ENCODE assay signal across 12 mouse cellular contexts in the genomic region with DNA sequence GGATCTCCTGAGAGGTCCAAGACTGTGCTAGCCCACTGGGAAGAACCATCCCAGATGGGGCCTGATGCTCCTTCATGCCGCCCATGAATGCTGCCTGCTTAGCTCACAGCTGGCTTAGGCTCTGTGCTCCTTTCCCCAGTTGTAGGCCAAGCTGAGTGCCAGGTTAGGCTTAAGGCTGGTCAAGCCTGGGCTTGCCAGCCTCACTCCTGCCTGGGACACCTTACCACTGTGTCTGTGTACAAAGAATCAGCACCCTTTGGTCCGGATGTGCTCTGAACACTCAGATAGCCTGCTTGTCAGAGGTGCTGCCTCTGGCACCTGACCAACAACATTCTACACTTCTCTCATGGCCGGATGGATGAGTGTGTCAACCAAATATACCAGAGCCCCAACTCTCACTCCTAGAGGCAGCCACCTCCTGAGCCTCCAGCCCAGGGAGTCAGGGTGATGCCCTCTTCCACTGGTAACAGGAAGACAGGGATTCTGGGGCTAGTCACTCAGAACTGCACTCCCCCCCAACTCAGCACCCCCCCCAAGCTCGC. TPM values are rescaled to one million over a fixed set of nuclear protein-coding genes. Genes with fewer than 3 reads are reported as not detected.
DNase-seq lines count a peak whose midpoint lies in the region; ATAC-seq and TF ChIP-seq lines count a peak whose summit lies in the region.
"Had no signal": no experiment of that assay in that cellular context is flagged by ENCODE, and none has a peak within 500 bp of the region (broad histone marks: within the 10 kb centered on the region; RNA-seq: fewer than 3 reads in every experiment).

No protein-coding gene starts in this region.

- no peak overlapping the region for H3K4me3 ChIP-seq in heart, embryonic 15.5 days
- no peak overlapping the region for H3K4me3 ChIP-seq in heart, embryonic 12.5 days
- no peak overlapping the region for H3K4me3 ChIP-seq in lung, embryonic 14.5 days (ENCODE audit: low read depth, low read length)
- no peak overlapping the region for H3K4me3 ChIP-seq in embryonic facial prominence, embryonic 10.5 days
- H3K4me3 ChIP-seq in myocyte: no peak overlapping the region

- WGBS in heart, embryonic 15.5 days: 53% methylated on average over 4 of the region's 4 CpGs
- 62% methylated on average over 4 of the region's 4 CpGs for WGBS in heart, embryonic 12.5 days
- WGBS in lung, embryonic 14.5 days: 40% methylated on average over 4 of the region's 4 CpGs
- WGBS in embryonic facial prominence, embryonic 10.5 days: 74% methylated on average over 4 of the region's 4 CpGs

- no peaks in the 10 kb centered on the region for H3K36me3 ChIP-seq in heart, embryonic 15.5 days
- H3K36me3 ChIP-seq in heart, embryonic 12.5 days: no peaks in the 10 kb centered on the region
- H3K36me3 ChIP-seq in lung, embryonic 14.5 days (ENCODE audit: insufficient read depth): no peaks in the 10 kb centered on the region
- H3K36me3 ChIP-seq in embryonic facial prominence, embryonic 10.5 days (replicated peaks): no peaks in the 10 kb centered on the region
- H3K36me3 ChIP-seq in myocyte (ENCODE audit: control insufficient read depth, insufficient read depth): no peaks in the 10 kb centered on the region

- H3K27ac ChIP-seq in heart, embryonic 15.5 days: peak overlapping the region; percentile 5; the same call in 1 of the 2 replicates
- no peak overlapping the region for H3K27ac ChIP-seq in heart, embryonic 12.5 days (ENCODE audit: poor library complexity, severe bottlenecking)
- peak overlapping the region; percentile 65; the same call in 1 of the 2 replicates for H3K27ac ChIP-seq in lung, embryonic 14.5 days (ENCODE audit: low read depth)
- H3K27ac ChIP-seq in embryonic facial prominence, embryonic 10.5 days (replicated peaks): peak overlapping the region; percentile 7; the same call in 1 of the 2 replicates

- H3K27me3 ChIP-seq in heart, embryonic 15.5 days: peaks cover 4% of the 10 kb centered on the region; the same call in 1 of the 2 replicates
- peaks cover 4% of the 10 kb centered on the region; the same call in 1 of the 2 replicates for H3K27me3 ChIP-seq in heart, embryonic 12.5 days (replicated peaks)
- H3K27me3 ChIP-seq in lung, embryonic 14.5 days (ENCODE audit: insufficient read depth, low read length): no peaks in the 10 kb centered on the region
- H3K27me3 ChIP-seq in embryonic facial prominence, embryonic 10.5 days (replicated peaks; ENCODE audit: low read depth, poor library complexity, severe bottlenecking): no peaks in the 10 kb centered on the region
- no peaks in the 10 kb centered on the region for H3K27me3 ChIP-seq in myocyte (ENCODE audit: control insufficient read depth, insufficient read depth, insufficient read length)

- 0 out of 2 replicates have a peak, but pooled peaks have one; percentile 2 for ATAC-seq in heart, embryonic 15.5 days (replicated peaks; ENCODE audit: insufficient number of reproducible peaks, insufficient read depth, low FRiP score, low read depth)
- no peak for ATAC-seq in heart, embryonic 12.5 days (ENCODE audit: insufficient number of reproducible peaks, low FRiP score)
- ATAC-seq in lung, embryonic 14.5 days (ENCODE audit: insufficient read depth): 0 out of 2 replicates have a peak, but pooled peaks have one; percentile 1
- no peak for ATAC-seq in CD4-positive, CD25-positive, alpha-beta regulatory T cell, adult 4 months
- ATAC-seq in erythroid progenitor cell, adult 5-6 weeks (replicated peaks; ENCODE audit: low FRiP score, poor library complexity, severe bottlenecking): no peak
- ATAC-seq: hindbrain, embryonic 16.5 days had no signal

- TF ChIP-seq CTCF in lung, embryonic 14.5 days (IDR thresholded peaks at IDR 0.05; ENCODE audit: low read depth): no peak

- H3K79me2 ChIP-seq in myocyte (ENCODE audit: control insufficient read depth, insufficient read depth): peaks cover 65% of the 10 kb centered on the region

- no peak overlapping the region for H3K9ac ChIP-seq in heart, embryonic 15.5 days
- no peak overlapping the region for H3K9ac ChIP-seq in heart, embryonic 12.5 days
- no peak overlapping the region for H3K9ac ChIP-seq in lung, embryonic 14.5 days

- no peak for TF ChIP-seq POLR2A in myocyte (IDR thresholded peaks at IDR 0.05; ENCODE audit: insufficient read length, low read depth)

- DNase-seq in lung, embryonic 14.5 days: peak; percentile 57
- DNase-seq in lung, adult 18-20 months: no peak
- no peak for DNase-seq in embryonic facial prominence, embryonic 10.5 days (ENCODE audit: low spot score)
- DNase-seq: cerebellum, adult 9-11 months; thymus, postnatal 14 days had no signal

- no peak overlapping the region for H3ac ChIP-seq in myocyte (ENCODE audit: control insufficient read depth, insufficient read length)

- peaks cover 46% of the 10 kb centered on the region for H3K4me1 ChIP-seq in heart, embryonic 15.5 days (replicated peaks)
- peaks cover 38% of the 10 kb centered on the region for H3K4me1 ChIP-seq in heart, embryonic 12.5 days (replicated peaks)
- H3K4me1 ChIP-seq in lung, embryonic 14.5 days (ENCODE audit: insufficient read depth): peaks cover 59% of the 10 kb centered on the region
- H3K4me1 ChIP-seq in embryonic facial prominence, embryonic 10.5 days: peaks cover 61% of the 10 kb centered on the region

- no peak overlapping the region for H3K4me2 ChIP-seq in heart, embryonic 15.5 days
- H3K4me2 ChIP-seq in heart, embryonic 12.5 days: no peak overlapping the region
- 0 out of 2 replicates have a peak overlapping the region, but pooled peaks have one; percentile 27 for H3K4me2 ChIP-seq in lung, embryonic 14.5 days
- peak overlapping the region; percentile 51 for H3K4me2 ChIP-seq in myocyte (ENCODE audit: low read depth)

- H3K9me3 ChIP-seq in heart, embryonic 15.5 days (replicated peaks): no peaks in the 10 kb centered on the region
- no peaks in the 10 kb centered on the region for H3K9me3 ChIP-seq in heart, embryonic 12.5 days (replicated peaks)
- H3K9me3 ChIP-seq in lung, embryonic 14.5 days (ENCODE audit: low read depth, low read length): no peaks in the 10 kb centered on the region
- H3K9me3 ChIP-seq in embryonic facial prominence, embryonic 10.5 days: no peaks in the 10 kb centered on the region

TF ChIP-seq in myocyte, 11 proteins besides CTCF, POLR2A, EP300 and RAD21:
- TF ChIP-seq MYOG (IDR thresholded peaks at IDR 0.05; ENCODE audit: control insufficient read depth in 1 of 3, insufficient read depth in 1 of 3, insufficient read length in 2 of 3, low read depth in 2 of 3) (no peak), CEBPB (IDR thresholded peaks at IDR 0.05; ENCODE audit: insufficient read depth, poor library complexity, severe bottlenecking) (no peak), REST (IDR thresholded peaks at IDR 0.05; ENCODE audit: insufficient read depth, insufficient read length) (no peak), MYOD1 (IDR thresholded peaks at IDR 0.05; ENCODE audit: control insufficient read depth in 1 of 3, insufficient read length in 2 of 3, low read depth in 2 of 3) (no peak), USF1 (IDR thresholded peaks at IDR 0.05; ENCODE audit: low read depth) (no peak), E2F4 (IDR thresholded peaks at IDR 0.05; ENCODE audit: insufficient read depth) (no peak), TCF12 (IDR thresholded peaks at IDR 0.05; ENCODE audit: insufficient read depth, poor library complexity, severe bottlenecking) (no peak), SRF (IDR thresholded peaks at IDR 0.05; ENCODE audit: control insufficient read depth, insufficient read length, low read depth) (no peak), POLR2AphosphoS2 (IDR thresholded peaks at IDR 0.05; ENCODE audit: insufficient read length, low read depth) (no peak), TCF3 (IDR thresholded peaks at IDR 0.05; ENCODE audit: insufficient read length, low read depth) (no peak), MAX (IDR thresholded peaks at IDR 0.05; ENCODE audit: low read depth) (no peak)

RNA-seq across cellular contexts. Expression of a gene that starts 15.0 kb away (rescaled TPM):
- polyA plus RNA-seq in heart, embryonic 15.5 days (2015; fragmentation: Nextera tagmentation; extraction: Ambion mirVana): 0.88 and 1.5 TPM in 2 replicates
- 1.3 and 1.5 TPM in 2 replicates for polyA plus RNA-seq in heart, embryonic 12.5 days (2016; fragmentation: Nextera tagmentation; extraction: Ambion mirVana)
- 2.5 and 3.4 TPM in 2 replicates for polyA plus RNA-seq in lung, embryonic 14.5 days (2014; fragmentation: Nextera tagmentation; extraction: Ambion mirVana)
- 2.2 and 2.4 TPM in 2 replicates for polyA plus RNA-seq in embryonic facial prominence, embryonic 10.5 days (2016; fragmentation: Nextera tagmentation; extraction: Ambion mirVana)
- polyA plus RNA-seq in myocyte (2012; fragmentation: generic; extraction: Trizol): 9.6 TPM
- polyA plus RNA-seq in CD4-positive, CD25-positive, alpha-beta regulatory T cell, adult 4 months (2017; shearing (Covaris generic)): not detected
- total RNA-seq in erythroid progenitor cell, adult 5-6 weeks (2015; ENCODE audit: low replicate concordance): not detected in 2 replicates
- total RNA-seq in erythroid progenitor cell, adult 5-6 weeks (2017; ENCODE audit: low replicate concordance): not detected in 2 replicates
- total RNA-seq: monocyte, adult 5-6 weeks had no signal

RNA-seq across cellular contexts. Expression of a gene that starts 49.1 kb away (rescaled TPM):
- 4.8 and 7.8 TPM in 2 replicates for polyA plus RNA-seq in heart, embryonic 15.5 days (2015; fragmentation: Nextera tagmentation; extraction: Ambion mirVana)
- polyA plus RNA-seq in heart, embryonic 12.5 days (2016; fragmentation: Nextera tagmentation; extraction: Ambion mirVana): 16.2 and 16.5 TPM in 2 replicates
- polyA plus RNA-seq in lung, embryonic 14.5 days (2014; fragmentation: Nextera tagmentation; extraction: Ambion mirVana): 14.1 TPM in 2 replicates
- polyA plus RNA-seq in embryonic facial prominence, embryonic 10.5 days (2016; fragmentation: Nextera tagmentation; extraction: Ambion mirVana): 4.2 TPM in 2 replicates
- 1.5 TPM for polyA plus RNA-seq in myocyte (2012; fragmentation: generic; extraction: Trizol)
- polyA plus RNA-seq in CD4-positive, CD25-positive, alpha-beta regulatory T cell, adult 4 months (2017; shearing (Covaris generic)): under 1 TPM in 1 of 2 experiments, not detected in 1; 0.19 TPM
- total RNA-seq in erythroid progenitor cell, adult 5-6 weeks (2015; ENCODE audit: low replicate concordance): not detected in 2 replicates
- not detected in 2 replicates for total RNA-seq in erythroid progenitor cell, adult 5-6 weeks (2017; ENCODE audit: low replicate concordance)
- total RNA-seq: monocyte, adult 5-6 weeks had no signal

Comparison
In these comparisons a context has a peak if more than half of its experiments do, and no peak if none do; other contexts are left out.
1. ATAC-seq: peak in heart, embryonic 15.5 days (single experiment) and lung, embryonic 14.5 days (single experiment); none in heart, embryonic 12.5 days (single experiment), CD4-positive, CD25-positive, alpha-beta regulatory T cell, adult 4 months (single experiment) and erythroid progenitor cell, adult 5-6 weeks (single experiment).
2. H3K4me2 ChIP-seq: peak in lung, embryonic 14.5 days (single experiment) and myocyte (single experiment); none in heart, embryonic 15.5 days (single experiment) and heart, embryonic 12.5 days (single experiment).